Mouse (Mus musculus) cerebellum, adult (tissue): ENCODE measurements at regions not wholly inside any gene's neighbourhood (a gene's known extent, or its start where the extent isn't known, plus 50 kb on each side); places are given as distances from the start of the nearest gene placed in this dataset.

Source experiments
- ATAC-seq: cut with Nextera tagmentation; 2 replicates; pipeline ENCODE4 v1.9.2; 2017; ENCODE audit warnings: mild to moderate bottlenecking, moderate library complexity, mixed read lengths; ENCODE audit not compliant: insufficient number of reproducible peaks, low FRiP score, low TSS enrichment

GRCm38 (mm10) chr3:131914372-131914771, 170.7 kb upstream of the Dkk2 start:
- no peak for ATAC-seq

GRCm38 (mm10) chr3:131914997-131915396, 170.1 kb upstream of the Dkk2 start:
- ATAC-seq, result no peak

GRCm38 (mm10) chr3:131917734-131918534, 167.2 kb upstream of the Dkk2 start:
- no peak for ATAC-seq

GRCm38 (mm10) chr3:131919476-131919875, 165.6 kb upstream of the Dkk2 start:
- peak; percentile 77 for ATAC-seq

- ATAC-seq, result no peak
Observed at GRCm38 (mm10) chr3:131921161-131921560, 163.9 kb upstream of the Dkk2 start.

GRCm38 (mm10) chr3:131922733-131923132, 162.4 kb upstream of the Dkk2 start:
- no peak for ATAC-seq

- no peak for ATAC-seq
Observed at GRCm38 (mm10) chr3:131940896-131941295, 144.2 kb upstream of the Dkk2 start.

- no peak for ATAC-seq
Observed at GRCm38 (mm10) chr3:131941961-131942753, 142.9 kb upstream of the Dkk2 start.

- ATAC-seq, result no peak
Observed at GRCm38 (mm10) chr3:131943436-131943835, 141.7 kb upstream of the Dkk2 start.

GRCm38 (mm10) chr3:131955771-131956170, 129.3 kb upstream of the Dkk2 start:
- no peak for ATAC-seq

- ATAC-seq, result no peak
Observed at GRCm38 (mm10) chr3:131960636-131961035, 124.5 kb upstream of the Dkk2 start.

- ATAC-seq, result no peak
Observed at GRCm38 (mm10) chr3:131961571-131961970, 123.5 kb upstream of the Dkk2 start.

GRCm38 (mm10) chr3:131962870-131963269, 122.2 kb upstream of the Dkk2 start:
- no peak for ATAC-seq

GRCm38 (mm10) chr3:131964952-131965351, 120.1 kb upstream of the Dkk2 start:
- ATAC-seq, result no peak

GRCm38 (mm10) chr3:131965456-131966160, 119.5 kb upstream of the Dkk2 start:
- ATAC-seq, result no peak

GRCm38 (mm10) chr3:131967288-131967687, 117.8 kb upstream of the Dkk2 start:
- ATAC-seq, result no peak

- ATAC-seq, result no peak
Observed at GRCm38 (mm10) chr3:131970827-131971226, 114.3 kb upstream of the Dkk2 start.

GRCm38 (mm10) chr3:131975940-131976628, 109.0 kb upstream of the Dkk2 start:
- ATAC-seq, result peak; percentile 79

GRCm38 (mm10) chr3:131983292-131983691, 101.8 kb upstream of the Dkk2 start:
- no peak for ATAC-seq

GRCm38 (mm10) chr3:131998838-131999613, 86.1 kb upstream of the Dkk2 start:
- ATAC-seq, result no peak
